ENCODE assay signal across 10 mouse cellular contexts in genomic region chr2:17854088-17854487, GRCm38 (mm10).
"Had no signal": no experiment of that assay in that cellular context is flagged by ENCODE, and none has a peak within 500 bp of the region (broad histone marks: within the 10 kb centered on the region; RNA-seq: fewer than 3 reads in every experiment).

No protein-coding gene starts in this region.

- H3K4me3 ChIP-seq: layer of hippocampus, adult 2 months; limb, embryonic 13.5 days; midbrain, embryonic 13.5 days; neural tube, embryonic 15.5 days had no signal

- H3K9me3 ChIP-seq: limb, embryonic 13.5 days; midbrain, embryonic 13.5 days; neural tube, embryonic 15.5 days had no signal

- H3K9ac ChIP-seq: limb, embryonic 13.5 days; liver, embryonic 14.5 days; midbrain, embryonic 13.5 days; neural tube, embryonic 15.5 days had no signal

- DNase-seq: kidney, postnatal 10 days; kidney, postnatal 4 days; left cerebral cortex, postnatal 4 days; lung, adult 18-20 months; thymus, postnatal 4 days had no signal

- H3K27ac ChIP-seq: limb, embryonic 13.5 days; liver, embryonic 14.5 days; midbrain, embryonic 13.5 days; neural tube, embryonic 15.5 days had no signal

- H3K27me3 ChIP-seq: neural tube, embryonic 15.5 days had no signal

- H3K36me3 ChIP-seq: limb, embryonic 13.5 days; midbrain, embryonic 13.5 days; neural tube, embryonic 15.5 days had no signal
